Mouse (Mus musculus) lung, embryonic 14.5 days (tissue): ENCODE data around the gene Gatd1. TPM values are rescaled to one million over a fixed set of nuclear protein-coding genes. Genes with fewer than 3 reads are reported as not detected.
"Not testable (repeated sequence)": the region's sequence is repeated elsewhere in the genome, so short reads cannot be mapped to it uniquely, and the experiment has no call there.

Experiments used
- ATAC-seq: fragments of 200-750 bp; cut with Nextera tagmentation; 2 replicates; pipeline ENCODE4 v1.8.0; 2017; ENCODE audit warnings: mild to moderate bottlenecking, moderate TSS enrichment, moderate library complexity; ENCODE audit not compliant: insufficient read depth
- DNase-seq: peaks from one replicate; pipeline ENCODE4 v3.0.0-alpha.2; 2015
- H3K27ac ChIP-seq: fragments of 300-500 bp; sonication (generic); 2 replicates; pipeline ENCODE4 v1.5.1; 2014; ENCODE audit warnings: low read depth, mild to moderate bottlenecking, moderate library complexity
- H3K27me3 ChIP-seq: fragments of 300-500 bp; sonication (generic); 2 replicates; pipeline ENCODE4 v1.6.1; 2014; ENCODE audit warnings: low read length, control low read depth; ENCODE audit not compliant: insufficient read depth
- H3K36me3 ChIP-seq: fragments of 300-500 bp; sonication (generic); 2 replicates; pipeline ENCODE4 v1.6.1; 2014; ENCODE audit warnings: control low read depth; ENCODE audit not compliant: insufficient read depth
- H3K4me1 ChIP-seq: fragments of 300-500 bp; sonication (generic); 2 replicates; pipeline ENCODE4 v1.6.1; 2014; ENCODE audit warnings: antibody characterized with exemption, control low read depth; ENCODE audit not compliant: insufficient read depth
- H3K4me2 ChIP-seq: fragments of 300-500 bp; sonication (generic); 2 replicates; pipeline ENCODE4 v1.6.1; 2014; ENCODE audit warnings: mild to moderate bottlenecking
- H3K4me3 ChIP-seq: fragments of 300-500 bp; sonication (generic); 2 replicates; pipeline ENCODE4 v1.5.1; 2014; ENCODE audit warnings: low read depth, low read length
- H3K9ac ChIP-seq: fragments of 300-500 bp; sonication (generic); 2 replicates; pipeline ENCODE4 v1.6.1; 2014
- H3K9me3 ChIP-seq: fragments of 300-500 bp; sonication (generic); 2 replicates; pipeline ENCODE4 v1.6.1; 2016; ENCODE audit warnings: low read depth, low read length, control low read depth
- CTCF ChIP-seq: IDR thresholded peaks from 2 replicates; pipeline ENCODE4 v1.5.1; 2016; ENCODE audit warnings: antibody characterized with exemption, low read depth
- WGBS: fragments of 180-500 bp; shearing (Covaris S2); extraction: QIAGEN DNeasy Blood & Tissue Kit; methylation state at CpG from one replicate; pipeline ENCODE4 v1.1.7; 2014; 5-methylcytosine and 5-hydroxymethylcytosine counted together
- polyA plus RNA-seq: library from polyadenylated mRNA; unstranded; fragments of >200 nt; fragmentation: Nextera tagmentation; extraction: Ambion mirVana; gene quantifications from 2 replicates; pipeline ENCODE4 v1.2.1, GENCODE M21; 2014

Gatd1 gene
- polyA plus RNA-seq, 1 experiment from 2014 or later, result 48.5 TPM

- TF ChIP-seq CTCF, result no peak
- no peaks in the 10 kb centered on the region for H3K9me3 ChIP-seq
- no peaks in the 10 kb centered on the region for H3K27me3 ChIP-seq
- H3K36me3 ChIP-seq, result peaks cover 29% of the 10 kb centered on the region
- WGBS, result 2% methylated on average over 16 of the region's 16 CpGs
- H3K4me2 ChIP-seq, result peak overlapping the region; percentile 92
- peak overlapping the region; percentile 77 for H3K4me3 ChIP-seq
- peak overlapping the region; percentile 75 for H3K27ac ChIP-seq
- ATAC-seq (peak; percentile 4; the same call in 1 of the 2 replicates), DNase-seq (peak; percentile 30)
- H3K9ac ChIP-seq, result peak overlapping the region; percentile 81
- H3K4me1 ChIP-seq, result peaks cover 4% of the 10 kb centered on the region; the same call in 1 of the 2 replicates
Observed at GRCm38 (mm10) chr7:141413331-141413730, 605 bp downstream of the Gatd1 start.

DNA sequence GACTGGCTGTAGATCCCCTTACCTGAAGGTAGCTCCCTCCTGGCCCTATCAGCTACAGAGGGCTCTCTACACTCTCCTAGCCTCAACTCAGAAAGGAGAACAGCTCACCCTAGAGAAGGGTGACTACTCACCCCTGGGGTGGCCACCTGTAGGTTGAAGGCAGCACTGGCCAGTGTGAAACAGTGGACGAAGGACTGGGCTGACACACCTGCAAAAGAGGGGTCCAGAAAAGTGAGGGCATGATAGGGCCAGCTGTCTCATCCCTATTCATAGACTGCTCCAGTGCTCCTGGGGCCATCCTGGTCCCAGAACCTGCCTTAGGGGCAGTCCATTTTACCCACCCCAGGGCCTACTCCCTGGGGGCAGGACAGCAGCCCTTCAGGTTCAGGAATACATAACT lies 2.3 kb downstream of the Gatd1 start:
- 94% methylated on average over 1 of the region's 1 CpGs for WGBS
- no peak for TF ChIP-seq CTCF

GRCm38 (mm10) chr7:141410631-141411030 lies 3.3 kb downstream of the Gatd1 start:
- ATAC-seq (no peak), DNase-seq (no peak)
- no peak overlapping the region for H3K27ac ChIP-seq
- TF ChIP-seq CTCF, result no peak
- no peak overlapping the region for H3K4me2 ChIP-seq
- H3K36me3 ChIP-seq, result peaks cover 37% of the 10 kb centered on the region
- no peaks in the 10 kb centered on the region for H3K9me3 ChIP-seq
- no peaks in the 10 kb centered on the region for H3K27me3 ChIP-seq
- 81% methylated on average over 8 of the region's 8 CpGs for WGBS
- H3K4me3 ChIP-seq, result no peak overlapping the region
- H3K4me1 ChIP-seq, result peaks cover 4% of the 10 kb centered on the region; the same call in 1 of the 2 replicates
- H3K9ac ChIP-seq, result no peak overlapping the region

More for the DNA sequence above, 2.3 kb downstream of the Gatd1 start:
- ATAC-seq (no peak), DNase-seq (no peak)
- H3K4me3 ChIP-seq, result no peak overlapping the region
- H3K9me3 ChIP-seq, result no peaks in the 10 kb centered on the region
- no peak overlapping the region for H3K27ac ChIP-seq
- peaks cover 33% of the 10 kb centered on the region for H3K36me3 ChIP-seq
- H3K27me3 ChIP-seq, result no peaks in the 10 kb centered on the region
- peaks cover 4% of the 10 kb centered on the region; the same call in 1 of the 2 replicates for H3K4me1 ChIP-seq
- no peak overlapping the region for H3K9ac ChIP-seq
- H3K4me2 ChIP-seq, result no peak overlapping the region

DNA sequence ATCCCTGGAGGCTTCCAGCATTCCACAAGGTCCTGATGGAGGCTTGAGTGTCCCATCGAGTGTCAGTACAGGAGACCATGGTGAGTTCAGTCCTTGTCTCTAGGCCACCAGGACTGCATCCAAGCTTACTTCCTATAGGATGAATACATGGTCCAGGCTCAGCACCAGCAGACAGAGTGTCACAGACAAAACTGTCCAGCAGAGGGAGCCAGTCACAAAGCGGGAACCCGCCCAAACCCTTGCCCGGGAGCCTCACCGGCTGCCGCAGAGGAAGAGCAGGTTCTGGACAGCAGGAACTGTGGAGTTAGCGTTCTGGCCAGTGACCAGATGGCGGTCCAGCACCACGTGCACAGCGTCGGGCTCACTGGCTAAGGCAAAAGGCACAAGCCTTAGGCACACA lies 5.1 kb downstream of the Gatd1 start:
- Histone ChIP-seq H3K36me3 (peaks cover 37% of the 10 kb centered on the region), H3K4me2 (no peak overlapping the region), H3K27ac (no peak overlapping the region), H3K9ac (no peak overlapping the region), H3K27me3 (no peaks in the 10 kb centered on the region), H3K4me1 (peaks cover 4% of the 10 kb centered on the region; the same call in 1 of the 2 replicates), H3K9me3 (no peaks in the 10 kb centered on the region), H3K4me3 (no peak overlapping the region)
- WGBS, result 11% methylated on average over 11 of the region's 11 CpGs
- ATAC-seq (peak; percentile 62), DNase-seq (peak; percentile 94)
- peak; percentile 91 for TF ChIP-seq CTCF

DNA sequence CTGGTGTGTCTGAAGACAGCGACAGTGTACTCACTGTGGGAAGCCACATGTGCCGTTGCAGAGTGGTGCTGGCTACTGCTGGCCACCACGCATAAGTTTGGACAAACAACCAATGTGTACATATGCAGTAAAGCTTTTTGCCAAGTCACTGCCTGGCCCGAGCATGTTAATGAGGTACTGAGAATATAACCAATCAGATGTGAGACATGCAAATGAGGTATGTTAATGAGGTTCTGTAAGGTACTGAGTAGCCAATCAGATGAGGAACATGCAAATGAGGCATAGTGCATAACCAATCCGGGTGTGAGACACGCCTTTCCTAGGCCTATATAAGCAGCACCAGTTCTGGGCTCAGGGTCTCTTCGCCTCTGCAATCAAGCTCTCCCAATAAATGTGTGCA lies 6.3 kb downstream of the Gatd1 start:
- WGBS, result 95% methylated on average over 7 of the region's 7 CpGs
- ATAC-seq, H3K4me3 ChIP-seq, H3K27me3 ChIP-seq, H3K4me2 ChIP-seq, DNase-seq, H3K9me3 ChIP-seq, H3K9ac ChIP-seq, H3K27ac ChIP-seq, H3K4me1 ChIP-seq: not testable (repeated sequence)
- H3K36me3 ChIP-seq, result peaks cover 45% of the 10 kb centered on the region

GRCm38 (mm10) chr7:141405466-141405865 lies 8.5 kb downstream of the Gatd1 start:
- no peak for ATAC-seq
- no peak overlapping the region for H3K4me3 ChIP-seq
- H3K36me3 ChIP-seq, result peaks cover 60% of the 10 kb centered on the region
- H3K9ac ChIP-seq, result no peak overlapping the region
- H3K27ac ChIP-seq, result no peak overlapping the region
- no peak overlapping the region for H3K4me2 ChIP-seq
- no peaks in the 10 kb centered on the region for H3K4me1 ChIP-seq
- TF ChIP-seq CTCF, result no peak
- DNase-seq, result no peak
- H3K27me3 ChIP-seq, result no peaks in the 10 kb centered on the region
- no peaks in the 10 kb centered on the region for H3K9me3 ChIP-seq
- WGBS, result 53% methylated on average over 4 of the region's 4 CpGs

- 53% methylated on average over 5 of the region's 5 CpGs for WGBS
- Histone ChIP-seq H3K4me3 (no peak overlapping the region), H3K9me3 (no peaks in the 10 kb centered on the region), H3K4me1 (no peaks in the 10 kb centered on the region), H3K4me2 (no peak overlapping the region), H3K36me3 (peaks cover 58% of the 10 kb centered on the region), H3K27me3 (no peaks in the 10 kb centered on the region), H3K9ac (no peak overlapping the region), H3K27ac (no peak overlapping the region)
- peak; percentile 72 for ATAC-seq
- DNase-seq, result peak; percentile 68
- TF ChIP-seq CTCF, result peak; percentile 87
Observed at GRCm38 (mm10) chr7:141403305-141403704, 10.6 kb downstream of the Gatd1 start.

DNA sequence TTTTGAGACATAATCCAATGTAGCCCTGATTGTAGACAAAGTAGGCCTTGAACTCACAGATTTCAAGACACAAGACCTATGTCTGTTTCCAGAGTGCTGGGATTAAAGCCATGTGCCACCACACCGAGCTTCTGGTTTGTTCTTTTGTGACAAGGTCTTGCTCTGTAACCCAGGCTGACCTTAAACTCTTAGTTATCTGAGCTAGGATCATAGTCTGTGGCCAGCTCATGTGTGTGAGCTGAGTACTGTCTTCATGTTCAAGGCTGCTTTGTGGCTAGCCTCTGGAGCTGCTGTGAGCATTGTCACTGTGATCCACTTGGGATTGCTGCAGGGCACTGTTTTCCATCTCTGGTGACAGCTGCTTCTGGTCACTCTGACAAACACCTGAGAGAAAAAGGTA lies 18.6 kb downstream of the Gatd1 start:
- Histone ChIP-seq H3K36me3 (peaks cover 38% of the 10 kb centered on the region), H3K27me3 (no peaks in the 10 kb centered on the region), H3K27ac (no peak overlapping the region), H3K4me3 (no peak overlapping the region), H3K4me2 (no peak overlapping the region), H3K9me3 (no peaks in the 10 kb centered on the region), H3K9ac (no peak overlapping the region), H3K4me1 (peaks cover 3% of the 10 kb centered on the region; the same call in 1 of the 2 replicates)
- TF ChIP-seq CTCF, result no peak
- WGBS, result 87% methylated on average over 1 of the region's 1 CpGs
- DNase-seq (no peak), ATAC-seq (no peak)
